Mouse (Mus musculus): ENCODE measurements around the gene 4931406C07Rik. TPM values are rescaled to one million over a fixed set of nuclear protein-coding genes. Genes with fewer than 3 reads are reported as not detected.

The 4931406C07Rik gene
- polyA plus RNA-seq, 1 experiment = 26.6 TPM

DNA sequence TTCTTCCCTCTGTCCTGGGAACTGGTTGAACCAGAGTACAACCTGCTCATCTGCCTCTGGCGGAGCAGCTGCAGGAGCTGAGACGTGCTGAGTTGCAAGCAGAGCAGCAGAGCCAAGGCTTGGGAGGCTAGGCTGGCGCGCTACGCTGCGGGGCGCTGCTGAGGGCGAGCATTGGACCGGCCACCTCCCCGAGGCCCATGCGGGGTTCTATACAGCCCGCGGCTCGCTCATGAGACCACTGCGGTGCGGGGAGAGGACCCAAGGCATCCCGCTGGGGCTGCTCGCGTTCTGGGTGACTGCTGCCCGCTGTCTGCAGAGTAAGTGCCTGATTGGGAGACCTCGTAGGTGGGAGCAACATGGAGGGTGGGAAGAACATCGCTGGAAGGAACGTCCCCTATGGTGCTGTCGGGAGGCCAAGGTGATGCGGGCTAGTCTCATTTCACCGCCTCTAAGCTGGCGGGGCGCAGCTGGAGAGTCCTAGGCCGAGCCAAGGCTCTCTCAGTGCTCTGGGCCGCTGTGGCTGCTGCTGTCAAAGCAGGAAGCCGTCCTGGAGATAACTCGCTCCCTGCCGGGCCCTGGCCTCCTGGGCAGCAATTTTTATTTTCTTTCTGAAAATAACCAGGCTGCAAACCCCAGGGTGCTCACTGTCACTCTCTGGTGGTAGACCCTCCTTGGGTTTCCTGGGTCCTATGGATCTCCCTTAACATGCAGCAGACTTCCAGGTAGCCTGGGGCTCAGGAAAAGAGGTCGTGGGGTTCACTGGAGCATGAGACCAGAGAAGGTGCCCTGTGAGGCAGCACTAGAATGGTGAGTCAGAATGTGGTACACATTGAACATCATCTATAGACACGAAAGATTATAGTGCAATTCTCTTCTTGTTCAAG lies 67.0 kb downstream of the 4931406C07Rik start, which contains the start of gene Vstm5:
Gene Vstm5, plus strand, starts transcription at position 4 of the 884 bp plus-strand sequence.
- Histone ChIP-seq H3K36me3 (ENCODE audit: control insufficient read depth, insufficient read depth, low read length, poor library complexity, severe bottlenecking) (no peaks in the 10 kb centered on the region), H3K9ac (ENCODE audit: low read depth, poor library complexity, severe bottlenecking) (peak within 1 kb of the TSS; percentile 9; the same call in 1 of the 2 replicates), H3K4me1 (ENCODE audit: control insufficient read depth, insufficient read depth, low read length) (peaks cover 5% of the 10 kb centered on the region), H3K4me3 (ENCODE audit: low read depth, low read length) (peak within 1 kb of the TSS; percentile 51), H3K27me3 (ENCODE audit: control insufficient read depth, insufficient read depth, low read length, poor library complexity, severe bottlenecking) (no peaks in the 10 kb centered on the region), H3K27ac (ENCODE audit: insufficient read depth, low read length) (peak within 1 kb of the TSS; percentile 43; the same call in 1 of the 2 replicates), H3K9me3 (replicated peaks; ENCODE audit: control insufficient read depth, insufficient read depth, low read length, poor library complexity, severe bottlenecking) (no peaks in the 10 kb centered on the region)
- no peak for TF ChIP-seq EP300 (IDR thresholded peaks at IDR 0.05; ENCODE audit: insufficient read depth, low read depth, low read length)

DNA sequence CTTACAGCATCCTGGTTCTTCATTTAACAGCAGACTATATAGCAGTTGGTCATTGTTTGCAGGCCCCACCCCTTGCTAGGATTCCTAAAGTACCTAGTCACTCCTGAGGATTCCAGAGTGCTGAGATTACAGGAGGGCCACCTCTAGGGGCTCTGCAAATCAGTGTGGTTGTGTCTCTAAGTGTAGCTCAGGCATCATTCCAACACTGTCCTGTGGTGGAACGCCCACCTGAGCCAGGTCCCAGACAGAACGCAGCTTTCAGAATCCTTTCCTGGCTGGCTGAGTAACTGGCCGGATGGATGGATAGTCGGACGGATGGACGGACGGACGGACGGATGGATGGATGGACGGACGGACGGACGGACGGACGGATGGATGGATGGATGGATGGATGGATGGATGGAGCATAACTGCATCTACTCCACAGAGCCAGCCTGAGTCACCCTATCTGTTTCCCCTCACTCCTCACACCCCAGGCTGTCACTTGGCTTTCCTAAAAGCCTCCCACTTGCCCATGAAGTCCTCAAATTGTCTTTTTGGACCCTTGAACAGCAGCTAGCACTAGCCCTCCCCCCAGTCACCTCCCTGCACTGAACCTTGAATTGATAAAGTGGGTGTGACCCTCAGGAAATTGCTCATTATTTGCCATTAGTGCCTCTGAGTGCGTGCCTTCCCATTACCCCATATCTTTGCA lies 67.8 kb downstream of the 4931406C07Rik start:
- Histone ChIP-seq H3K9ac (ENCODE audit: low read depth, poor library complexity, severe bottlenecking) (no peak overlapping the region), H3K4me1 (ENCODE audit: control insufficient read depth, insufficient read depth, low read length) (peaks cover 5% of the 10 kb centered on the region), H3K4me3 (ENCODE audit: low read depth, low read length) (peak overlapping the region; percentile 51), H3K36me3 (ENCODE audit: control insufficient read depth, insufficient read depth, low read length, poor library complexity, severe bottlenecking) (no peaks in the 10 kb centered on the region), H3K27ac (ENCODE audit: insufficient read depth, low read length) (peak overlapping the region; percentile 2; the same call in 1 of the 2 replicates), H3K27me3 (ENCODE audit: control insufficient read depth, insufficient read depth, low read length, poor library complexity, severe bottlenecking) (no peaks in the 10 kb centered on the region), H3K9me3 (replicated peaks; ENCODE audit: control insufficient read depth, insufficient read depth, low read length, poor library complexity, severe bottlenecking) (no peaks in the 10 kb centered on the region)
- TF ChIP-seq EP300 (IDR thresholded peaks at IDR 0.05; ENCODE audit: insufficient read depth, low read depth, low read length) (no peak), CTCF (IDR thresholded peaks at IDR 0.05; ENCODE audit: low read depth, low read length) (no peak), POLR2A (IDR thresholded peaks at IDR 0.05; ENCODE audit: insufficient read depth, low read length) (no peak)

- H3K4me3 ChIP-seq (ENCODE audit: low read depth, low read length) = no peak overlapping the region
- H3K9ac ChIP-seq (ENCODE audit: low read depth, poor library complexity, severe bottlenecking) = no peak overlapping the region
- no peaks in the 10 kb centered on the region for H3K27me3 ChIP-seq (ENCODE audit: control insufficient read depth, insufficient read depth, low read length, poor library complexity, severe bottlenecking)
- H3K9me3 ChIP-seq (replicated peaks; ENCODE audit: control insufficient read depth, insufficient read depth, low read length, poor library complexity, severe bottlenecking) = no peaks in the 10 kb centered on the region
- TF ChIP-seq CTCF (IDR thresholded peaks at IDR 0.05; ENCODE audit: low read depth, low read length) (no peak), POLR2A (IDR thresholded peaks at IDR 0.05; ENCODE audit: insufficient read depth, low read length) (no peak), EP300 (IDR thresholded peaks at IDR 0.05; ENCODE audit: insufficient read depth, low read depth, low read length) (no peak)
- peak overlapping the region; percentile 43; the same call in 1 of the 2 replicates for H3K27ac ChIP-seq (ENCODE audit: insufficient read depth, low read length)
- H3K36me3 ChIP-seq (ENCODE audit: control insufficient read depth, insufficient read depth, low read length, poor library complexity, severe bottlenecking) = no peaks in the 10 kb centered on the region
- H3K4me1 ChIP-seq (ENCODE audit: control insufficient read depth, insufficient read depth, low read length) = peaks cover 5% of the 10 kb centered on the region
These were observed 68.5 kb downstream of the 4931406C07Rik start for GRCm38 (mm10) chr9:15237516-15238296.

- H3K9me3 ChIP-seq (replicated peaks; ENCODE audit: control insufficient read depth, insufficient read depth, low read length, poor library complexity, severe bottlenecking) = no peaks in the 10 kb centered on the region
- H3K27me3 ChIP-seq (ENCODE audit: control insufficient read depth, insufficient read depth, low read length, poor library complexity, severe bottlenecking) = no peaks in the 10 kb centered on the region
- H3K4me1 ChIP-seq (ENCODE audit: control insufficient read depth, insufficient read depth, low read length) = peaks cover 5% of the 10 kb centered on the region
- no peak overlapping the region for H3K9ac ChIP-seq (ENCODE audit: low read depth, poor library complexity, severe bottlenecking)
- no peak overlapping the region for H3K27ac ChIP-seq (ENCODE audit: insufficient read depth, low read length)
- H3K4me3 ChIP-seq (ENCODE audit: low read depth, low read length) = no peak overlapping the region
- no peaks in the 10 kb centered on the region for H3K36me3 ChIP-seq (ENCODE audit: control insufficient read depth, insufficient read depth, low read length, poor library complexity, severe bottlenecking)
- TF ChIP-seq EP300 (IDR thresholded peaks at IDR 0.05; ENCODE audit: insufficient read depth, low read depth, low read length) = 0 out of 2 replicates have a peak, but pooled peaks have one; percentile 2
- TF ChIP-seq CTCF (IDR thresholded peaks at IDR 0.05; ENCODE audit: low read depth, low read length) = no peak
- TF ChIP-seq POLR2A (IDR thresholded peaks at IDR 0.05; ENCODE audit: insufficient read depth, low read length) = no peak
These were observed 70.3 kb downstream of the 4931406C07Rik start for GRCm38 (mm10) chr9:15235986-15236385.

DNA sequence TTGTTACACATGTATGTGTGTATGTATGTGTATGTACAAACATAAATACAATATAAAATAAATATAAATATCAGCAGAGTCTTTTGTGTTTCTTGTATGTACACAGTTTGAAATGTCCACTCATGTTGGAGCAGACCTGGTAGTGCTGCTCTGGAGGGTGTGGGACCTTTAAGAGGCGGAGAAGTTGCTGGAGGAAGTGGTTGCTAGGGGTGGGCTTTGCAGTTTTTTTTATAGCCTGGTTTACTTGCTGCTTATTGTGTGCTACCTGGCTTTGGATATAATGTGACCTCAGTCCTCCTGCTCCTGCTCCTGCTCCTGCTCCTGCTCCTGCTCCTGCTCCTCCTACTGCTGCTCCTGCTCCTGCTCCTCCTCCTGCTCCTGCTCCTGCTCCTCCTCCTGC lies 72.6 kb downstream of the 4931406C07Rik start:
- Histone ChIP-seq H3K27me3 (ENCODE audit: control insufficient read depth, insufficient read depth, low read length, poor library complexity, severe bottlenecking) (no peaks in the 10 kb centered on the region), H3K27ac (ENCODE audit: insufficient read depth, low read length) (no peak overlapping the region), H3K4me1 (ENCODE audit: control insufficient read depth, insufficient read depth, low read length) (peaks cover 5% of the 10 kb centered on the region), H3K9me3 (replicated peaks; ENCODE audit: control insufficient read depth, insufficient read depth, low read length, poor library complexity, severe bottlenecking) (no peaks in the 10 kb centered on the region), H3K9ac (ENCODE audit: low read depth, poor library complexity, severe bottlenecking) (no peak overlapping the region), H3K4me3 (ENCODE audit: low read depth, low read length) (no peak overlapping the region), H3K36me3 (ENCODE audit: control insufficient read depth, insufficient read depth, low read length, poor library complexity, severe bottlenecking) (no peaks in the 10 kb centered on the region)
- no peak for TF ChIP-seq POLR2A (IDR thresholded peaks at IDR 0.05; ENCODE audit: insufficient read depth, low read length)
- no peak for TF ChIP-seq EP300 (IDR thresholded peaks at IDR 0.05; ENCODE audit: insufficient read depth, low read depth, low read length)
- no peak for TF ChIP-seq CTCF (IDR thresholded peaks at IDR 0.05; ENCODE audit: low read depth, low read length)

Other genes with a start within 250 kb of the 4931406C07Rik start
- not detected in 2 replicates for gene Hephl1, start 194.3 kb downstream of the 4931406C07Rik start, polyA plus RNA-seq (2011; ENCODE audit: insufficient read depth, insufficient read length, low read depth, missing spikeins)
- 1.7 and 1.8 TPM in 2 replicates for gene Vstm5, start 67.4 kb downstream of the 4931406C07Rik start, polyA plus RNA-seq (2011; ENCODE audit: insufficient read depth, insufficient read length, low read depth, missing spikeins)
- gene Med17, start 26.5 kb downstream of the 4931406C07Rik start, polyA plus RNA-seq (2011; ENCODE audit: insufficient read depth, insufficient read length, low read depth, missing spikeins) = 89.6 and 109 TPM in 2 replicates
- 363 and 401 TPM in 2 replicates for gene Taf1d, start 234 bp downstream of the 4931406C07Rik start, polyA plus RNA-seq (2011; ENCODE audit: insufficient read depth, insufficient read length, low read depth, missing spikeins)
- 68.5 and 76.7 TPM in 2 replicates for gene Cep295, start 51.3 kb upstream of the 4931406C07Rik start, polyA plus RNA-seq (2011; ENCODE audit: insufficient read depth, insufficient read length, low read depth, missing spikeins)
- 8.7 and 12.2 TPM in 2 replicates for gene Smco4, start 187.0 kb upstream of the 4931406C07Rik start, polyA plus RNA-seq (2011; ENCODE audit: insufficient read depth, insufficient read length, low read depth, missing spikeins)

Measured in ES-Bruce4 (cell line).